8 mouse cellular contexts compared by ENCODE assay signal in the genomic region with DNA sequence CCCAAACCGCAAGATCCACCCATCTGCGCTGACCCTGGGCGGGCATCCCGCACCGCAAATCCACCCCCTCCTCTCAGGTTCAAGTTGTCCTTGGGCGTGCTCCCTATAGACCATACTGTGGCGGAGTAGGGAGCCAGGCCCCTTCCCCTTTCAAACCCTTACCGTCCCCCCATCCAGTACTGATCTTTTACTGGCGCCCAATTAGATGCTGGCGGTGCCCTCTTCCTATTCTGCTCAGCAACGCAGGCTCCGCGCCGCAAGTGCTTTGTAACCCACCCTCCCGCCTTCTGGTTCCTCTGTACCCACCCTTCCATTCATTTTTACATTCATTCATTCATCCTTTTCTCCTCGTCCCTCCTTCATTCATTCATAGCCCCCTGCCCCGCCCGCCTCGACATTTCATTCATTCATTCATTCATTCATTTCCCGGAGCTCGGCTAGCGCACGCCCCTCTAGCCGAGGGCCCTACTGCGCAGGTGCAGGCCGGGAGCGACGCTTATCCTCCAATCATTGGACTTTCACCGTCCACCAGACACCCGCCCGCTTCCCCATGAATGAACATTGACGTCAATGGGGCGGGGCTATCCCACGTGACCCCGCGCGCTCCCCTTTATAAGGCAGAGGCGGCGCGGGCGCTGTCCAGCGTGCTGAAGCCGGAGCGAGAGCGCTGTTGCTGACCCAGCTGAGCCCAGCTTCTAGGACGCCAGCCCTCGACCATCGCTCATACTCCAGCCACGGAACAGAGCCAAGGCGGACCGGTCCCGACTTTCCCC. TPM values are rescaled to one million over a fixed set of nuclear protein-coding genes. Genes with fewer than 3 reads are reported as not detected.
DNase-seq lines count a peak whose midpoint lies in the region; ATAC-seq lines count a peak whose summit lies in the region.

No protein-coding gene starts in this region.

- no peak overlapping the region for H3K27ac ChIP-seq in intestine, embryonic 16.5 days (ENCODE audit: low read length)

- H3K9ac ChIP-seq in intestine, embryonic 16.5 days (ENCODE audit: low read depth, low read length): no peak overlapping the region

- DNase-seq in adrenal gland, postnatal 10 days: peak; percentile 99
- DNase-seq in embryo, embryonic 9.5 days (ENCODE audit: extremely low spot score): peak; percentile 97
- DNase-seq in gastrocnemius, postnatal 4 days (ENCODE audit: low spot score in 2 of 2): peak; percentile 94 to 97
- DNase-seq in left cerebral cortex, postnatal 25 days (ENCODE audit: low spot score in 2 of 2): peak; percentile 95 to 97
- DNase-seq in mesoderm, embryonic 11.5 days (ENCODE audit: low read depth, low spot score): peak; percentile 97
- DNase-seq in right cerebral cortex, postnatal 25 days: peak; percentile 95
- DNase-seq in urinary bladder, postnatal 36 days (ENCODE audit: low spot score in 2 of 2): peak; percentile 90 to 93

- H3K9me3 ChIP-seq in intestine, embryonic 16.5 days (ENCODE audit: control insufficient read depth, low read length): no peaks in the 10 kb centered on the region

- intact Hi-C loops in left cerebral cortex, postnatal 25 days (cut with DNase I): loop anchor here (2.0 to 10.0 kb wide), 2 partner anchors 43 to 505 kb away; a partner anchor contains a TSS

- peak overlapping the region; percentile 76 for H3K4me2 ChIP-seq in intestine, embryonic 16.5 days (ENCODE audit: low read depth, low read length)

- peak overlapping the region; percentile 42 for H3K4me3 ChIP-seq in intestine, embryonic 16.5 days (ENCODE audit: low read length)

- H3K27me3 ChIP-seq in intestine, embryonic 16.5 days (replicated peaks; ENCODE audit: control insufficient read depth, insufficient read depth, low read length): peaks cover 65% of the 10 kb centered on the region

- H3K36me3 ChIP-seq in intestine, embryonic 16.5 days (ENCODE audit: control insufficient read depth, insufficient read depth, low read length): no peaks in the 10 kb centered on the region

- peaks cover 30% of the 10 kb centered on the region for H3K4me1 ChIP-seq in intestine, embryonic 16.5 days (ENCODE audit: control insufficient read depth, insufficient read depth, low read length)

- ATAC-seq in intestine, embryonic 16.5 days: peak; percentile 67

- WGBS in intestine, embryonic 16.5 days: under 1% methylated on average over 52 of the region's 52 CpGs

RNA-seq across cellular contexts. Expression of a gene that starts 3.6 kb away (rescaled TPM):
- 10 to 100 TPM in 1 of 2 experiments, 1 to 10 TPM in 1; 9.9 to 13.7 TPM for total RNA-seq in adrenal gland, postnatal 10 days (2021)
- not detected for total RNA-seq in gastrocnemius, postnatal 4 days (2021)
- polyA plus RNA-seq in intestine, embryonic 16.5 days (2015; fragmentation: Nextera tagmentation; extraction: Ambion mirVana): 0.50 and 0.64 TPM in 2 replicates
- 100 to 1,000 TPM; 392 to 396 TPM for total RNA-seq in left cerebral cortex, postnatal 25 days (2021)

RNA-seq across cellular contexts. Expression of a gene that starts 16.1 kb away (rescaled TPM):
- 100 to 1,000 TPM; 105 to 106 TPM for total RNA-seq in adrenal gland, postnatal 10 days (2021)
- total RNA-seq in gastrocnemius, postnatal 4 days (2021): 10 to 100 TPM; 67.3 to 68.0 TPM
- 284 and 285 TPM in 2 replicates for polyA plus RNA-seq in intestine, embryonic 16.5 days (2015; fragmentation: Nextera tagmentation; extraction: Ambion mirVana)
- total RNA-seq in left cerebral cortex, postnatal 25 days (2021): 100 to 1,000 TPM; 304 to 317 TPM

RNA-seq across cellular contexts. Expression of a gene that starts 42.0 kb away (rescaled TPM):
- total RNA-seq in adrenal gland, postnatal 10 days (2021): 10 to 100 TPM; 60.1 to 61.0 TPM
- total RNA-seq in gastrocnemius, postnatal 4 days (2021): 10 to 100 TPM; 40.4 to 45.4 TPM
- 114 and 120 TPM in 2 replicates for polyA plus RNA-seq in intestine, embryonic 16.5 days (2015; fragmentation: Nextera tagmentation; extraction: Ambion mirVana)
- 10 to 100 TPM; 86.2 to 88.5 TPM for total RNA-seq in left cerebral cortex, postnatal 25 days (2021)

RNA-seq across cellular contexts. Expression of a gene that starts 42.2 kb away (rescaled TPM):
- total RNA-seq in adrenal gland, postnatal 10 days (2021): 1 to 10 TPM; 1.4 to 4.6 TPM
- 1 to 10 TPM; 3.6 to 4.9 TPM for total RNA-seq in gastrocnemius, postnatal 4 days (2021)
- 0.24 and 0.29 TPM in 2 replicates for polyA plus RNA-seq in intestine, embryonic 16.5 days (2015; fragmentation: Nextera tagmentation; extraction: Ambion mirVana)
- total RNA-seq in left cerebral cortex, postnatal 25 days (2021): under 1 TPM; 0.55 to 0.99 TPM

RNA-seq across cellular contexts. Expression of a gene that starts 43.0 kb away (rescaled TPM):
- 10 to 100 TPM; 43.5 to 49.6 TPM for total RNA-seq in adrenal gland, postnatal 10 days (2021)
- 10 to 100 TPM; 40.9 to 46.4 TPM for total RNA-seq in gastrocnemius, postnatal 4 days (2021)
- polyA plus RNA-seq in intestine, embryonic 16.5 days (2015; fragmentation: Nextera tagmentation; extraction: Ambion mirVana): 40.7 and 44.4 TPM in 2 replicates
- 10 to 100 TPM; 33.7 to 38.5 TPM for total RNA-seq in left cerebral cortex, postnatal 25 days (2021)

Comparison
In these comparisons a context has a peak if more than half of its experiments do, and no peak if none do; other contexts are left out.
1. RNA of a gene that starts 3.6 kb away (total RNA-seq): 392 to 396 TPM in left cerebral cortex, postnatal 25 days; 9.9 to 13.7 TPM in adrenal gland, postnatal 10 days and not detected in gastrocnemius, postnatal 4 days; every median in the first group is over 10 times any median in the second.
2. Peak in every context shown above with its lines, with median percentiles within 50 percentile points of each other: DNase-seq.